Mouse (Mus musculus) ES-CJ7 (cell line): ENCODE data around the gene E130308A19Rik.
"Not testable (repeated sequence)": the region's sequence is repeated elsewhere in the genome, so short reads cannot be mapped to it uniquely, and the experiment has no call there.

Experiments
- DNase-seq: peaks from one replicate; pipeline ENCODE4 v3.0.0; 2011; ENCODE audit warnings: low read depth, low spot score

The E130308A19Rik gene

DNA sequence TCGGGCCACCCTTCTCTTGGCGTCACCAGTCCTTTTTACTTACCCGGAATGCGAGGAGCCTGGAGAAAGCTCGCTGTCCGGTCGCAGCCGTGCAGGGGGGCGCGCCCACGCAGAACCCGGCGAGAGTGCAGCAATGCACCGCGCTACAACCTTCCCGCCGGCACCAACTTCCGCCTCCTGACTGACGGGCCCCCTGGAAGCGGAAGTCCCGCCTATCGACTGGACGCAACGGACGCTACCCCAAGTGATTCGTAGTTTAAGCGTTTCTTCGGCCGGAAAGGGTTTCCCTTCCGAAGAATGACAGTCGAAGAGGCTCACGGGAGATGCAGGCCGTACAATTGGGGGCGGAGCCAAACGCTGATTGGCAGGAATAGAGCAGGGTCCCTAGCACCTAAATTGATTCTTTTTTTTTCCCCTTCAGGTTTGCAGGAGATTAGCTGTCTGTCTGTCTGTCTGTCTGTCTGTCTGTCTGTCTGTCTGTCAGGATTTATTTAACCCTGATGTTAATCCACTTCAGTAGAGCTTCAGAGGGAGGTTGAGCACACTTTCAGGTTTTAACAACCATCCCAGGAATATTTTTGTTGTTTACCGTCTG is 157.8 kb downstream of the E130308A19Rik start:
- peak; percentile 98 for DNase-seq

DNA sequence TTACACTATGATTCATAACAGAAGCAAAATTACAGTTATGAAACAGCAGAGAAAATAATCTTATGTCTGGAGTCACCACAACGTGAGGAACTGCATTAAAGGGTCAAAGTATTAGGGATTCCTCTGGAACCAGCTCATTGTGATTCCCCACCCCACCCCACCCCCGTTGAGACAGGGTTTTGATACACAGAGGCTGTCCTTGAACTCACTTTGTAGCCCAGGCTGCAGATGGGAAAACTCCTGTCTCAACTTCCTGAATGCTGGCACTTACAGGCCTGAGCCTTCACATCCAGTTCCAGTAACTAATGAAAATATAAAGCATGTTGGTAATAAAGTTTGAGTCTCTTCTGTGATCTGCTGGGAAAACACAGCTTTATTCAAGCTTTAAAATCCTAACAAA is 159.4 kb downstream of the E130308A19Rik start:
- DNase-seq: peak; percentile 50

GRCm38 (mm10) chr4:59786661-59787060 is 160.7 kb downstream of the E130308A19Rik start:
- DNase-seq: peak; percentile 48

- no peak for DNase-seq
Observed at GRCm38 (mm10) chr4:59787126-59787525, 161.1 kb downstream of the E130308A19Rik start.

- DNase-seq: no peak
Observed at GRCm38 (mm10) chr4:59789015-59789414, 163.0 kb downstream of the E130308A19Rik start.

DNA sequence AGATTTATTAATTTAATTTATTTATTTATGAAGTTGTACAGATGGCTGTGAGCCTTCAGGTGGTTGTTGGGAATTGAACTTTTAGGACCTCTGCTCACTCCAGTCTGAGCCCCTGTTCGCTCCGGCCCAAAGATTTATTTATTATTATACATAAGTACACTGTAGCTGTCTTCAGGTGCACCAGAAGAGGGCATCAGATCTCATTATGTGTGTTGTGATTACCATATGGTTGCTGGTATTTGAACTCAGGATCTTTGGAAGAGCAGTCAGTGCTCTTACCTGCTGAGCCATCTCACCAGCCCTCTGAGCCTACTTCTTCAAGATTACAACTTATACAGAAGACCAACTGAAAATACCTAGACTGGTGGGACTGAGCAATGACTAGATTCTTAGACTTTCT is 167.6 kb downstream of the E130308A19Rik start:
- not testable (repeated sequence) for DNase-seq

DNA sequence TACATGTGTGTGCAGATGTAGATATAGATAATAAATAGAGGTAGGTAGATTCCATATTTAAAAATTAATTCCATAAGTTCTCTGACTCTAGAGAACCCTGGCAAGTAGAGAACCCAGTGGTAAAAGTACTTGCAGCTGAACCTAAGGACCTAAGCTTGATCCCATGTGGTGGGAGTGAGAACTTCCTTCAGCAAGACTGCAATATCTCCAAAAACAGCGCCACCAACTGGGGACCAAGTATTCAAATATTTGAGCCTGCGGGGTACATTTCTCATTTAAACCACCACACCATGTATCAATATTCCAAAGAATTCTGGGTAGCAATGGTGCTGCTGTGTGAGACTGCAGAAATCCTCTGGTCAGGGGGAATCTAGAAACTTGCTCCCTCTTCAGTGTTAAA is 168.1 kb downstream of the E130308A19Rik start:
- DNase-seq: peak; percentile 57

GRCm38 (mm10) chr4:59795788-59796455 is 169.9 kb downstream of the E130308A19Rik start:
- DNase-seq: no peak

- no peak for DNase-seq
Observed at GRCm38 (mm10) chr4:59800181-59800580, 174.2 kb downstream of the E130308A19Rik start.

DNA sequence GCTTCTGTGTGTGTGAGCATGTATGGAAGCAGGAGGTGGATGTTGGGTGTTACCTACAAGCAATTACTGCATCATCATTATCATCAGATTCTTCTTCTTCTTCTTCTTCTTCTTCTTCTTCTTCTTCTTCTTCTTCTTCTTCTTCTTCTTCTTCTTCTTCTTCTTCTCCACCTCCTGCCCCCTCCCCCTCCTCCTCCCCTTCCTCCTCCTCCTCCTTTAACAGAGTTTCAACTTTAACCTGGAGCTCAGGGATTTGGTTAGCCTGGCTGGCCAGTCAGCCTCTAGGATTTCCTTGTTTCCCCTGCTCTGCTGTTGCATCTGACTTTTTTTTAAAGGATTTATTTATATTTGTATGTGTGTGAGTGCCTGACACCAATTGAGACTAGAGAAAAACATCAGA is 175.5 kb downstream of the E130308A19Rik start, which contains the start of gene Inip:
Gene Inip (minus strand): TSS at position 101 of the 400 bp plus-strand sequence.
- no peak for DNase-seq

- DNase-seq: no peak
Observed at GRCm38 (mm10) chr4:59802107-59802506, 176.1 kb downstream of the E130308A19Rik start.

- DNase-seq: no peak
Observed at GRCm38 (mm10) chr4:59802792-59803191, 176.8 kb downstream of the E130308A19Rik start.

GRCm38 (mm10) chr4:59803358-59803757 is 177.3 kb downstream of the E130308A19Rik start:
- no peak for DNase-seq

DNA sequence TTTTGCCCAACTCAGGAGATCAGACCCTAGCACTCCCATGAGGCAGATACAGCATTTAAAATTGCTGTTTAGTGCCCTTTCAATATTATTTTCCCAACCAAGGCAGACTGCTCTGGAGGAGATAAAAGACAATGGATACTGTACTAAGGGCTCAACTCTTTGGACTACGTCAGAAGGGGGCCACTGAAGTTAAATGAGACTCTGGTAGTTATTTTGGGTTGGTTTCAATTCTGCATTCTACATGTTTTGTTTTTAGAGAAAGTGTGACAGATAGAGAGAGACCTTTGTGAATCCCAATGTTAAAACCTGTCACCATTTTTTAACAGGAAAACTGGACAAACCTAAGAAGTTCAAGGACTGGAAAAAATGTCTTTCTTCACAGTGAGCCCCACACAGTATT is 178.7 kb downstream of the E130308A19Rik start:
- DNase-seq: no peak

- peak; percentile 76 for DNase-seq
Observed at GRCm38 (mm10) chr4:59805181-59805967, 179.4 kb downstream of the E130308A19Rik start, which contains the start of gene Snx30. Gene Snx30 (plus strand): TSS chr4:59805840.

DNA sequence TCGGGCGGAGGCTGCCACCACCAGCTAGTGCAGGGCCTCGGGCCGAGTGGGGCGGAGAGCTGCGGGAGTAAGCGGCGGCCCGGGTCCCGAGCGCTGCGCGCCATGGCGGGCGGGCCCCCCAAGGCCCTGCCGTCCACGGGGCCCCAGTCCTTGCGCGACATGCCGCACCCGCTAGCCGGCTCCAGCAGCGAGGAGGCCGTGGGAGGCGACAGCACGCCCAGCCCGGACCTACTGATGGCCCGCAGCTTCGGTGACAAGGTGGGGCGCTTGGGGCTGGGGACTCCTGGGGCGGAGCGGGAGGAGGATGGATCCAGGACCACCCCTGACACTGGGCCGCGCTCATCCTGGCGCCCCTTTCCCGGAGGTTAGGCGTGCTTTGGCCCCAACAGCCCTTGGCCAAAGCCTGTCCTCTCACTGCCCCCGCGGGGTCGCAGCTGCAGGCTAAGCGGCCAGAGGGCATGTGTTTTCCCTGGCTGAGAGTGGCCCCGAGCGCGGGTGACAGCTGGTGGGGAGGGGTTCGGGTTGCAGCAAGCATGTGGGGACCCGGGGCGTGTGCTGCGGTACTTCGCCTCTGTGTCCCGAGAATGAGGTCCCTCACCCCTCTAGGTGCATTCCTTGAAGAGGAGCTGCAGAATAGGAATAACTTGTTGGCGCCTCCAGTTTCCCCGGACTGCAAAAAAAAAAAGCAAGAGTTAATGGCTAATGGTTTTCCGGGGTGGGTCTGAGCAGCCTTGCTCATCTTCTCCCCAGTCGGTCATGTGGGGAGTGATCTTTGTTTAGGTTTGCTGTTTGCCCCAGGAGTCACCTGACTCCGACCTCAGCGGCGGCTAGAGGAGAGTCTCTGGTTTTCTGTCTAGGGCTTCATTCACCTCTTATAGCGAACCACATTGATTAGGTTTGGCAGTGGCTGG is 180.2 kb downstream of the E130308A19Rik start:
- DNase-seq: peak; percentile 64

DNA sequence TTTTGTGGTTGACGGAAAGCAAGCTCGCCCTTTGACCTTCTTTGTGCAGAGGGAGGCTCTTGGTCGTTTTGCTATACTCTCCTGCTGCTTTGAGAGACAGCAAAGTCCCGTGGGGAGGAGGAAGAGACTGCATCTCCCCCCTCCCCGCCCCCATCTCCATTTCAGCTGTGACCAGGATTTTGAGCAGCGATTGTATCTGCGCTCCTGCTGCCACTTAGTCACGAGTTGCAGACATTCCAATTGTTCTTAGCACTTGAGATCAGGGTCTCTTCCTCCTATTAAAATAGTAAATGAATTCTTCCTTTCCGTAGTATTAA is 180.8 kb downstream of the E130308A19Rik start:
- DNase-seq: no peak

DNA sequence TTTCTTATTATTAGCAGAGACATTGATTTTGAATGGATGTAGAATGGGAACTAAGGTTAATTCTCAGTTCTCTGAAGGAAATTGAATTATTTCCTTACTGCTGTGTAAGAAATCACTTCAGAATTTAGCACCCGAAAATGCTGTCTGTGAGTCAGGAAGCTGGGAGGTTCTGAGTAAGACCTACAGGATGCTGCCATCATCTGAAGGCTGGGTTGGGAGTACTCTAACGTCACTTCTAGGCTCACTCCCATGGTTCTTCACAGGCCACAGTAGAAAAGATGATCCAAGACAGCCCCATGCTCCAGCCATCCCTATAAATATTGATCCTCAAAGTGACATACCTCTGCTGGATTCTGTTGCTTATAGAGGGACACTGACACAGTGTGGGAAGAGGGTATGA is 181.5 kb downstream of the E130308A19Rik start:
- no peak for DNase-seq

GRCm38 (mm10) chr4:59808396-59808795 is 182.4 kb downstream of the E130308A19Rik start:
- peak; percentile 42 for DNase-seq
